Mouse (Mus musculus): ENCODE results near the gene Tmem109.

Gene Tmem109

GRCm38 (mm10) chr19:10880975-10881425 lies 801 bp downstream of the Tmem109 start:
- DNase-seq: no peak

- peak; percentile 98 for DNase-seq
Observed at GRCm38 (mm10) chr19:10880085-10880974, 1.5 kb downstream of the Tmem109 start.

DNA sequence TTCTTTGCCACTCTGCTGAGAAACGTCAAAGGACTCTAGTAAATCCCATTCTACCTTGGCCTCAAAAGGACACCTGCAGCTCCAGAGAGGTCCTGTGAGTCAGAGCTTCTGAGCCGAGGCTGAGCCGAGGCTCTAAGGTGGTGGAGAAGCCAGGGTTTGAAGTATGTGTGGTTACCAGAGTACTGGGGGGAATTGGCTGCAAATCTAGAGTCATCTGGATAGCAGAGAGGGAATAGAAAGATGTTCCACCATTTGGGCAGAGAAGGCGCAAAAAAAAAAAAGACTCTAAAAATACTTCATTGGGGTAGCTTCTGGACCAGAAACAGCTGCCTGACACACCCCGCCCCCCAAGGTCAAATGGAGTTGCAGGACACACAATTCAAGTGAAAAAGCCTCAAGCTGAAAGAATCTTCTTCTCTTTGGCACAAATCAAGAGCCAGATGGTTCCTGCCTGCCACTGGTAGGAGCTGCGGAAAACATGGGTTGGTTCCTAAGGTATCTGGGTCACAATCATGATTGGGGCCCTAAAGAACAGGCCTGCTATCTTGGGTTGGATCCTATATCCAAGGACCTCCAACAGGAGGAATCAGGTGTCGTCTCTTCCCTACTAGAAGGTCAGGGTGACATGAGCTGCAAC lies 3.5 kb downstream of the Tmem109 start:
- no peak for DNase-seq

GRCm38 (mm10) chr19:10871328-10871961 lies 10.4 kb downstream of the Tmem109 start:
- DNase-seq: no peak

- DNase-seq: no peak
Observed at GRCm38 (mm10) chr19:10870676-10871075, 11.1 kb downstream of the Tmem109 start.

- DNase-seq: no peak
Observed at GRCm38 (mm10) chr19:10869886-10870527, 11.8 kb downstream of the Tmem109 start, which contains the start of gene Tmem132a. Gene Tmem132a, minus strand, starts transcription at chr19:10869940.

- peak; percentile 98 for DNase-seq
Observed at GRCm38 (mm10) chr19:10869241-10869885, 12.4 kb downstream of the Tmem109 start.

GRCm38 (mm10) chr19:10868623-10869141 lies 13.1 kb downstream of the Tmem109 start:
- DNase-seq: no peak

GRCm38 (mm10) chr19:10867946-10868622 lies 13.7 kb downstream of the Tmem109 start:
- DNase-seq: no peak

DNA sequence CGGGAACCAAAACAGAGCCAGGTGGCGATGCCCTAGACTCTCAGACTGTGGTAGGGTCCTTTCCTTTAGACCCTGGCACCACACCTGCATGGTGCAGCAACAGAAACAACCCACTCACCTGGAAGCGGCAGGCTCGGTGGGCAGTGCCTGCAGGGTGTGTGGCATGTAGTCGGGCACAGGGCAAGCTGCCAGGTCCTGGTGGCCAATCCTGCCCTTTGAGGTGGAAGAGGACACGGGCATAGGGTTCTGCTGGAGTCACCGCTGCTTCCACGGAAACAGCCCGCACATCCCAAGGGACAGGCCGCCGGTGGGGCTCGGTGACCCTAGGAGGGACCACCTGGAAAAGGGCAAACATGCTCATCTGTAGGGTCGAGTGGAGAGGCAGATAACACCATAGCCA lies 15.4 kb downstream of the Tmem109 start:
- DNase-seq: no peak

GRCm38 (mm10) chr19:10860072-10860497 lies 21.7 kb downstream of the Tmem109 start:
- no peak for DNase-seq

- DNase-seq: no peak
Observed at GRCm38 (mm10) chr19:10856520-10856919, 25.3 kb downstream of the Tmem109 start.

GRCm38 (mm10) chr19:10855422-10855821 lies 26.4 kb downstream of the Tmem109 start:
- no peak for DNase-seq

DNA sequence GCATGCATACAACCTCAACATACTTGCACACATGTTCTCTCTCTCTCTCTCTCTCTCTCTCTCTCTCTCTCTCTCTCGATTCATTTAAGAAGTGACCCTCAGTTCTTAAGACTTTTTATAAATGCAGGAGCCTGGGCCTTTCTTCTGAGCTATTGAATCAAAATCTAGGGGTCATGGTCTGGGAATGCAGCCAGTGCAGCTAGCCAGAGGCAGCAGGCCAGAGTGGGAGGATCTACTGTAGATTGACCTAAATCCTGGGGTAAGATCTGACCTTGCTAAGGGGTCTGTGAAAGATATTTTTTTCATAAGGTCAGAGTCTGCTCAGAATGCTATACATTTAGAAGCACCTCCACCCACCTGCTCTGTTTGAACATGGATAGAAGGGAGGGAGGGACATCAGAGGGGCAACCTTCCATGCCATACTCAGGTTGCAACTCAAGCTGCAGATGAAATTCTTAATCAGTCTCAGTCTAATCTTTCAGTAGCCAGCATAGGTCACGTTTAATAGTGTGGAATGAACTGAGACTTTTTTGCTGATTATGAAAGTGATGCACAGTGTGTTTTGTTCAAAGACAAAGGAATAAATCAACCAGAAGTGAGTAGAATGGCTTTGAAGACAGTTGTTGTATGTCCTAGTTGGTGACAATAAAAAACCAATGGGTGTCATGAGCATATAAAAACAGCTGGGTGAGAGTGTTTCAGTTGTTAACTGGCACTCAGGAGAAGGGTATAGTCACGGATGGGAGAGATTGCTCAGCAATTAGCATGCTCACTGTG lies 34.3 kb downstream of the Tmem109 start:
- DNase-seq: no peak

DNA sequence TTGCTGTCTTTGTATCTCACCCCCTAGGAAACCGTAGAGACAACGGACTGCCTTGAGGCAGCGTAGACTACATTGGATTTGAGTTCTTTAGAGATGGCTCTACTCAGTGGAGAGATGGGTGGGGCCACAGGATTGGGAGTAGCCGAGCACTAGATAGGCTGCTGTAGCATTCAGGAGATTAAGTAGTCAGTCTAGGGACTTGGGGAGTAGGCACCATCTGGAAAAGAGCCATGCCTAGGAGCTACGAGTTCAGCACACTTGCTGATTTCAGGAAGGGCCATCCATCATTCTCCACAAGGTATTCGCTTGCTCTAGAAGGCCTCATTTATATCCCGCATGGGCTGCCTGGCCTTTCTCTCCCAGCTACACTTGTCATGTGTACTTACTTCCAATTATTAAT lies 35.7 kb downstream of the Tmem109 start:
- no peak for DNase-seq

DNA sequence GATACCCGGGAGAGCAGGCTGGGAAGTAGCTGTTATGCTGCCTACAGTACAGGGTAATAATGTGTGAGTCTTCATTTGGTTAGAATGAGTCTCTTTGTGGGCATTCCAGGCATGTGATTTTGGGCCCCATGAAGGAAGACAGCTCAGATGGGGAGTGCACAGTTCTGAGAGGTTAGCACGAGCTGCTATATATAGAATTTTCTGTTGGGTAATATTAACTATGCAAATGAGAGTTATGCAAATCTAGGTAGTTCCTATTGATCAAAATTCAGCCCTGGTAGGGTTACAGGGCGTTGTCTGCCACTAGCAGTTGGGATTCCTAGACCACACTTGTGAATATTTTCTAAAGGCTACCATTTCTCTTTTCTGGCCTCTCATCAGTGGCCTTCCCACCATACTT lies 36.3 kb downstream of the Tmem109 start:
- DNase-seq: no peak

DNA sequence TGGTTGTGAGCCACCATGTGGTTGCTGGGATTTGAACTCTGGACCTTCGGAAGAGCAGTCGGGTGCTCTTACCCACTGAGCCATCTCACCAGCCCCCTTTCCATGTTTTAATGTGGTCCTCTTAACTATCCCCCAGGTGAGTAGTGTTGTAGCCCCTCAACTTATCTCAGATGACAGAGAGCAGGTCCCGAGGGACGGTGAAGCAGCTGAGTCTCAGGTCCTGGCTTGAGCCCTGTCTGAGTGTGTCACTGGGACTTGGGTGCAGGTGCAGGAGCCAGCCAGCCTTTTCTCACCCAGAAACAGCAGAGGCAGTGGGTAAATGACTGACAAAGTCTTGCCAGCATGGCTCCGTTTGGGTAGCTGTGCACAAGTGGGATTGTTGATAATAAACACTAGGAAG lies 37.6 kb downstream of the Tmem109 start:
- DNase-seq: no peak

- no peak for DNase-seq
Observed at GRCm38 (mm10) chr19:10842914-10843313, 38.9 kb downstream of the Tmem109 start.

- DNase-seq: peak; percentile 98
Observed at GRCm38 (mm10) chr19:10841721-10842626, 39.8 kb downstream of the Tmem109 start.
